Mouse (Mus musculus) activated CD4-positive, CD25-positive, alpha-beta regulatory T cell, adult 4 months (primary cell): ENCODE data around the gene Aifm1. TPM values are rescaled to one million over a fixed set of nuclear protein-coding genes. Genes with fewer than 3 reads are reported as not detected.
"Not testable (repeated sequence)": the region's sequence is repeated elsewhere in the genome, so short reads cannot be mapped to it uniquely, and the experiment has no call there.

ENCODE experiments used
- ATAC-seq: one replicate; pipeline ENCODE4 v1.8.0; 2017
- polyA plus RNA-seq, 2 experiments: library from polyadenylated mRNA; unstranded; fragments of 100-300 nt; shearing (Covaris generic); gene quantifications; one replicate each; pipeline ENCODE4 v1.2.1; 2017

Aifm1 gene
- polyA plus RNA-seq, 2 experiments from 2014 or later = 30.9 to 40.1 TPM

GRCm38 (mm10) chrX:48456956-48457355 lies 56.4 kb downstream of the Aifm1 start:
- ATAC-seq = no peak

- ATAC-seq = no peak
Measured at GRCm38 (mm10) chrX:48455018-48455417, 58.3 kb downstream of the Aifm1 start.

- peak; percentile 52 for ATAC-seq
Measured at GRCm38 (mm10) chrX:48454495-48454878, 58.9 kb downstream of the Aifm1 start.

- ATAC-seq = peak; percentile 79
Measured at GRCm38 (mm10) chrX:48453736-48454494, 59.4 kb downstream of the Aifm1 start.

GRCm38 (mm10) chrX:48452931-48453673 lies 60.3 kb downstream of the Aifm1 start:
- ATAC-seq = no peak

- ATAC-seq = no peak
Measured at GRCm38 (mm10) chrX:48452231-48452890, 61.0 kb downstream of the Aifm1 start.

GRCm38 (mm10) chrX:48449646-48450045 lies 63.7 kb downstream of the Aifm1 start:
- ATAC-seq = no peak

GRCm38 (mm10) chrX:48444677-48445076 lies 68.7 kb downstream of the Aifm1 start:
- ATAC-seq = no peak

GRCm38 (mm10) chrX:48441954-48442353 lies 71.4 kb downstream of the Aifm1 start:
- no peak for ATAC-seq

- ATAC-seq = no peak
Measured at GRCm38 (mm10) chrX:48441548-48441947, 71.8 kb downstream of the Aifm1 start.

- ATAC-seq = peak; percentile 56
Measured at GRCm38 (mm10) chrX:48439036-48439435, 74.3 kb downstream of the Aifm1 start.

- ATAC-seq = not testable (repeated sequence)
Measured at GRCm38 (mm10) chrX:48436082-48436481, 77.3 kb downstream of the Aifm1 start.

GRCm38 (mm10) chrX:48435477-48435900 lies 77.9 kb downstream of the Aifm1 start:
- no peak for ATAC-seq

GRCm38 (mm10) chrX:48434251-48434650 lies 79.1 kb downstream of the Aifm1 start:
- ATAC-seq = no peak

GRCm38 (mm10) chrX:48433527-48433899 lies 79.8 kb downstream of the Aifm1 start:
- peak; percentile 83 for ATAC-seq

- ATAC-seq = no peak
Measured at GRCm38 (mm10) chrX:48432599-48433526, 80.5 kb downstream of the Aifm1 start.

GRCm38 (mm10) chrX:48429538-48429937 lies 83.8 kb downstream of the Aifm1 start:
- ATAC-seq = peak; percentile 26

- ATAC-seq = no peak
Measured at GRCm38 (mm10) chrX:48429100-48429499, 84.3 kb downstream of the Aifm1 start.

GRCm38 (mm10) chrX:48428642-48429041 lies 84.7 kb downstream of the Aifm1 start:
- no peak for ATAC-seq

- ATAC-seq = no peak
Measured at GRCm38 (mm10) chrX:48428241-48428640, 85.1 kb downstream of the Aifm1 start.

GRCm38 (mm10) chrX:48425280-48425679 lies 88.1 kb downstream of the Aifm1 start:
- ATAC-seq = no peak
